Mouse (Mus musculus): ENCODE results near the gene Arl2bp. TPM values are rescaled to one million over a fixed set of nuclear protein-coding genes. Genes with fewer than 3 reads are reported as not detected.

Arl2bp gene
- polyA plus RNA-seq, 1 experiment from 2014 or later, result 113 TPM

GRCm38 (mm10) chr8:94700421-94700935 lies 34.1 kb downstream of the Arl2bp start:
- no peaks in the 10 kb centered on the region for H3K36me3 ChIP-seq (ENCODE audit: control insufficient read depth, insufficient read depth, low read length)
- 75% methylated on average over 4 of the region's 4 CpGs for WGBS
- no peak for ATAC-seq (ENCODE audit: insufficient read depth, low FRiP score)

GRCm38 (mm10) chr8:94702156-94702555 lies 35.8 kb downstream of the Arl2bp start:
- Histone ChIP-seq H3K36me3 (ENCODE audit: control insufficient read depth, insufficient read depth, low read length) (no peaks in the 10 kb centered on the region), H3K9ac (ENCODE audit: low read length) (no peak overlapping the region), H3K4me3 (replicated peaks; ENCODE audit: low read length) (no peak overlapping the region), H3K4me1 (ENCODE audit: control insufficient read depth, insufficient read depth, low read length) (peaks cover 7% of the 10 kb centered on the region), H3K27ac (ENCODE audit: low read length) (no peak overlapping the region), H3K4me2 (ENCODE audit: low read depth, low read length) (peak overlapping the region; percentile 83; the same call in 1 of the 2 replicates), H3K27me3 (ENCODE audit: control insufficient read depth, insufficient read depth, low read length) (peaks cover 5% of the 10 kb centered on the region; the same call in 1 of the 2 replicates), H3K9me3 (replicated peaks; ENCODE audit: control insufficient read depth, low read length) (no peaks in the 10 kb centered on the region)
- WGBS, result 71% methylated on average over 3 of the region's 3 CpGs
- ATAC-seq (ENCODE audit: insufficient read depth, low FRiP score), result no peak

More at GRCm38 (mm10) chr8:94700421-94700935, 34.1 kb downstream of the Arl2bp start:
- peaks cover 4% of the 10 kb centered on the region; the same call in 1 of the 2 replicates for H3K4me1 ChIP-seq (ENCODE audit: control insufficient read depth, insufficient read depth, low read length)
- H3K27me3 ChIP-seq (ENCODE audit: control insufficient read depth, insufficient read depth, low read length), result peaks cover 19% of the 10 kb centered on the region
- H3K9me3 ChIP-seq (replicated peaks; ENCODE audit: control insufficient read depth, low read length), result no peaks in the 10 kb centered on the region
- H3K9ac ChIP-seq (ENCODE audit: low read length), result no peak overlapping the region
- no peak overlapping the region for H3K4me3 ChIP-seq (replicated peaks; ENCODE audit: low read length)
- H3K4me2 ChIP-seq (ENCODE audit: low read depth, low read length), result no peak overlapping the region
- H3K27ac ChIP-seq (ENCODE audit: low read length), result no peak overlapping the region

- peak overlapping the region; percentile 17; the same call in 1 of the 2 replicates for H3K27ac ChIP-seq (ENCODE audit: low read length)
- H3K9me3 ChIP-seq (replicated peaks; ENCODE audit: control insufficient read depth, low read length), result no peaks in the 10 kb centered on the region
- H3K27me3 ChIP-seq (ENCODE audit: control insufficient read depth, insufficient read depth, low read length), result no peaks in the 10 kb centered on the region
- H3K4me1 ChIP-seq (ENCODE audit: control insufficient read depth, insufficient read depth, low read length), result peaks cover 11% of the 10 kb centered on the region
- peak overlapping the region; percentile 83 for H3K4me2 ChIP-seq (ENCODE audit: low read depth, low read length)
- H3K36me3 ChIP-seq (ENCODE audit: control insufficient read depth, insufficient read depth, low read length), result no peaks in the 10 kb centered on the region
- under 1% methylated on average over 35 of the region's 35 CpGs for WGBS
- H3K4me3 ChIP-seq (replicated peaks; ENCODE audit: low read length), result peak overlapping the region; percentile 58
- peak overlapping the region; percentile 64 for H3K9ac ChIP-seq (ENCODE audit: low read length)
- peak; percentile 81 for ATAC-seq (ENCODE audit: insufficient read depth, low FRiP score)
Observed at GRCm38 (mm10) chr8:94702844-94703813, 36.7 kb downstream of the Arl2bp start.

GRCm38 (mm10) chr8:94703972-94704668 lies 37.7 kb downstream of the Arl2bp start:
- WGBS, result under 1% methylated on average over 35 of the region's 35 CpGs
- Histone ChIP-seq H3K4me2 (ENCODE audit: low read depth, low read length) (peak overlapping the region; percentile 83), H3K36me3 (ENCODE audit: control insufficient read depth, insufficient read depth, low read length) (no peaks in the 10 kb centered on the region), H3K4me3 (replicated peaks; ENCODE audit: low read length) (peak overlapping the region; percentile 58), H3K27me3 (ENCODE audit: control insufficient read depth, insufficient read depth, low read length) (no peaks in the 10 kb centered on the region), H3K4me1 (ENCODE audit: control insufficient read depth, insufficient read depth, low read length) (peaks cover 11% of the 10 kb centered on the region), H3K9me3 (replicated peaks; ENCODE audit: control insufficient read depth, low read length) (no peaks in the 10 kb centered on the region), H3K9ac (ENCODE audit: low read length) (peak overlapping the region; percentile 57), H3K27ac (ENCODE audit: low read length) (no peak overlapping the region)
- peak; percentile 91 for ATAC-seq (ENCODE audit: insufficient read depth, low FRiP score)

GRCm38 (mm10) chr8:94704669-94704984 lies 38.2 kb downstream of the Arl2bp start:
- ATAC-seq (ENCODE audit: insufficient read depth, low FRiP score), result no peak
- WGBS, result 16% methylated on average over 9 of the region's 9 CpGs

GRCm38 (mm10) chr8:94705581-94706245 lies 39.3 kb downstream of the Arl2bp start:
- ATAC-seq (ENCODE audit: insufficient read depth, low FRiP score), result no peak
- Histone ChIP-seq H3K9me3 (replicated peaks; ENCODE audit: control insufficient read depth, low read length) (no peaks in the 10 kb centered on the region), H3K4me3 (replicated peaks; ENCODE audit: low read length) (no peak overlapping the region), H3K27ac (ENCODE audit: low read length) (no peak overlapping the region), H3K9ac (ENCODE audit: low read length) (peak overlapping the region; percentile 10; the same call in 1 of the 2 replicates), H3K4me2 (ENCODE audit: low read depth, low read length) (no peak overlapping the region), H3K27me3 (ENCODE audit: control insufficient read depth, insufficient read depth, low read length) (no peaks in the 10 kb centered on the region), H3K36me3 (ENCODE audit: control insufficient read depth, insufficient read depth, low read length) (no peaks in the 10 kb centered on the region), H3K4me1 (ENCODE audit: control insufficient read depth, insufficient read depth, low read length) (peaks cover 11% of the 10 kb centered on the region)
- WGBS, result 71% methylated on average over 10 of the region's 10 CpGs

More at GRCm38 (mm10) chr8:94704669-94704984, 38.2 kb downstream of the Arl2bp start:
- peak overlapping the region; percentile 49 for H3K4me3 ChIP-seq (replicated peaks; ENCODE audit: low read length)
- H3K4me1 ChIP-seq (ENCODE audit: control insufficient read depth, insufficient read depth, low read length), result peaks cover 11% of the 10 kb centered on the region
- peak overlapping the region; percentile 57 for H3K9ac ChIP-seq (ENCODE audit: low read length)
- H3K36me3 ChIP-seq (ENCODE audit: control insufficient read depth, insufficient read depth, low read length), result no peaks in the 10 kb centered on the region
- no peak overlapping the region for H3K27ac ChIP-seq (ENCODE audit: low read length)
- H3K9me3 ChIP-seq (replicated peaks; ENCODE audit: control insufficient read depth, low read length), result no peaks in the 10 kb centered on the region
- peak overlapping the region; percentile 83 for H3K4me2 ChIP-seq (ENCODE audit: low read depth, low read length)
- H3K27me3 ChIP-seq (ENCODE audit: control insufficient read depth, insufficient read depth, low read length), result no peaks in the 10 kb centered on the region

- no peak for ATAC-seq (ENCODE audit: insufficient read depth, low FRiP score)
- H3K4me1 ChIP-seq (ENCODE audit: control insufficient read depth, insufficient read depth, low read length), result peaks cover 11% of the 10 kb centered on the region
- no peak overlapping the region for H3K27ac ChIP-seq (ENCODE audit: low read length)
- H3K4me3 ChIP-seq (replicated peaks; ENCODE audit: low read length), result no peak overlapping the region
- no peaks in the 10 kb centered on the region for H3K27me3 ChIP-seq (ENCODE audit: control insufficient read depth, insufficient read depth, low read length)
- H3K4me2 ChIP-seq (ENCODE audit: low read depth, low read length), result no peak overlapping the region
- no peaks in the 10 kb centered on the region for H3K36me3 ChIP-seq (ENCODE audit: control insufficient read depth, insufficient read depth, low read length)
- 61% methylated on average over 9 of the region's 9 CpGs for WGBS
- no peak overlapping the region; the same call in 1 of the 2 replicates for H3K9ac ChIP-seq (ENCODE audit: low read length)
- H3K9me3 ChIP-seq (replicated peaks; ENCODE audit: control insufficient read depth, low read length), result no peaks in the 10 kb centered on the region
Observed at GRCm38 (mm10) chr8:94706732-94707395, 40.5 kb downstream of the Arl2bp start.

GRCm38 (mm10) chr8:94710336-94710735 lies 43.9 kb downstream of the Arl2bp start:
- Histone ChIP-seq H3K36me3 (ENCODE audit: control insufficient read depth, insufficient read depth, low read length) (no peaks in the 10 kb centered on the region), H3K4me2 (ENCODE audit: low read depth, low read length) (no peak overlapping the region), H3K9me3 (replicated peaks; ENCODE audit: control insufficient read depth, low read length) (no peaks in the 10 kb centered on the region), H3K4me3 (replicated peaks; ENCODE audit: low read length) (no peak overlapping the region), H3K4me1 (ENCODE audit: control insufficient read depth, insufficient read depth, low read length) (peaks cover 11% of the 10 kb centered on the region), H3K9ac (ENCODE audit: low read length) (no peak overlapping the region), H3K27ac (ENCODE audit: low read length) (no peak overlapping the region), H3K27me3 (ENCODE audit: control insufficient read depth, insufficient read depth, low read length) (no peaks in the 10 kb centered on the region)
- 60% methylated on average over 8 of the region's 8 CpGs for WGBS
- ATAC-seq (ENCODE audit: insufficient read depth, low FRiP score), result no peak

Measured in stomach, embryonic 16.5 days (tissue).